Mouse (Mus musculus) heart, embryonic 16.5 days (tissue): Measurements from ENCODE around the gene Me1. TPM values are rescaled to one million over a fixed set of nuclear protein-coding genes. Genes with fewer than 3 reads are reported as not detected.

Experiments
- ATAC-seq: fragments of 200-750 bp; cut with Nextera tagmentation; replicated peaks from 2 replicates; pipeline ENCODE4 v1.8.0; 2017; ENCODE audit warnings: moderate number of reproducible peaks; ENCODE audit not compliant: insufficient read depth, low FRiP score; ENCODE audit errors: extremely low read depth
- H3K27ac ChIP-seq: fragments of 300-500 bp; sonication (generic); 2 replicates; pipeline ENCODE4 v1.5.1; 2014; ENCODE audit warnings: mild to moderate bottlenecking, low read length, control low read depth, moderate library complexity
- H3K27me3 ChIP-seq: fragments of 300-500 bp; sonication (generic); 2 replicates; pipeline ENCODE4 v1.6.1; 2014; ENCODE audit warnings: low read length, mixed read lengths; ENCODE audit not compliant: control insufficient read depth, insufficient read depth
- H3K36me3 ChIP-seq: fragments of 300-500 bp; sonication (generic); 2 replicates; pipeline ENCODE4 v1.6.1; 2014; ENCODE audit not compliant: control insufficient read depth, insufficient read depth
- H3K4me1 ChIP-seq: fragments of 300-500 bp; sonication (generic); 2 replicates; pipeline ENCODE4 v1.6.1; 2014; ENCODE audit warnings: low read length, mixed read lengths; ENCODE audit not compliant: control insufficient read depth, insufficient read depth
- H3K4me2 ChIP-seq: fragments of 300-500 bp; sonication (generic); 2 replicates; pipeline ENCODE4 v1.6.1; 2014; ENCODE audit warnings: low read depth, mild to moderate bottlenecking, control low read depth, low read length
- H3K4me3 ChIP-seq: fragments of 300-500 bp; sonication (generic); 2 replicates; pipeline ENCODE4 v1.5.1; 2014; ENCODE audit warnings: mild to moderate bottlenecking, control low read depth, low read length
- H3K9ac ChIP-seq: fragments of 300-500 bp; sonication (generic); 2 replicates; pipeline ENCODE4 v1.6.1; 2014; ENCODE audit warnings: low read length, control low read depth
- H3K9me3 ChIP-seq: fragments of 300-500 bp; sonication (generic); replicated peaks from 2 replicates; pipeline ENCODE4 v1.6.1; 2016; ENCODE audit warnings: low read length; ENCODE audit not compliant: control insufficient read depth
- WGBS: fragments of 180-500 bp; shearing (Covaris S2); extraction: QIAGEN DNeasy Blood & Tissue Kit; methylation state at CpG from one replicate; pipeline ENCODE4 v1.1.7; 2014; 5-methylcytosine and 5-hydroxymethylcytosine counted together
- polyA plus RNA-seq: library from polyadenylated mRNA; unstranded; fragments of >200 nt; fragmentation: Nextera tagmentation; extraction: Ambion mirVana; gene quantifications from 2 replicates; pipeline ENCODE4 v1.2.1, GENCODE M21; 2015

Gene Me1
- polyA plus RNA-seq, 1 experiment from 2014 or later: 19.6 TPM

DNA sequence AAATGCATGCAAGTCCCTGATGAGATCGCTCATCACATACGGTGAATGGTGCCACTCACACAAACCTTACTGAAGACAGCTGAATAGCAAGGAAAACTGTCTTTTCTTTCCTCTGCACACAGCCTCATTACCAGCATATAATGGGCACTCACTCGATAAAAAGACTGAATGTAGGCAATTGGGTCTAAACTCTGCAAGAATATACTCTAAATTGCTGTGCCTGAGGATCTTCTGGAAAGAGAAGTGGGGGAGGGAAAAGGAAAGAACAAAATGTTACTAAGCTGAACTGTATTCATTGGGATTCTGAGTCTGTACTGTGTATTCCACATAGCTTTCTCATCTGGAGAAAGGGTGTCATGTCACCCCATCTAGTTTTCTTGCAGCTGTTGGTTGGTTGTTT is 152.3 kb downstream of the Me1 start:
- Histone ChIP-seq H3K9ac (no peak overlapping the region), H3K4me2 (no peak overlapping the region), H3K36me3 (peaks cover 20% of the 10 kb centered on the region), H3K27ac (no peak overlapping the region), H3K4me3 (no peak overlapping the region), H3K4me1 (no peaks in the 10 kb centered on the region), H3K9me3 (no peaks in the 10 kb centered on the region), H3K27me3 (no peaks in the 10 kb centered on the region)
- 87% methylated on average over 3 of the region's 3 CpGs for WGBS
- no peak for ATAC-seq

DNA sequence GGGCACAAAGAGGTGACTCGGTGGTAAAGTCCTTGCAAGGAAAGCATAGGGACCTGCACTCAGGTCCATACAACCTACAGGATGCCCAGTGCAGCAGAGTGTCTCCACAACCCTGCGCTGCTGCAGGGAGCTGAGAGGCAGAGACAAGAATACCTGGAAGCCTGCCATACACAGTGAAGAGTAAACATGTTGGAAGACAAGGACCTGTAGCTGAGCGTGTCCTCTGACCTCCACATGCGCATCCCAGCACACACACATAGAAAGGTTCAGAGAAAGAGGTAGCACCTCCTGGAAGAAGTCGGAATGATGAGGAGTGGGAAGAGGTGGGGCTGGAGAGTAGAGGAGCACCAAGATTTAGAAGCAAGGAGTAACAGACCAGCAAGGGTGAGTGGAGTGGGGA is 161.7 kb downstream of the Me1 start:
- no peak overlapping the region for H3K4me3 ChIP-seq
- H3K4me1 ChIP-seq: no peaks in the 10 kb centered on the region
- no peak overlapping the region for H3K27ac ChIP-seq
- WGBS: 85% methylated on average over 5 of the region's 5 CpGs
- H3K9me3 ChIP-seq: no peaks in the 10 kb centered on the region
- H3K4me2 ChIP-seq: no peak overlapping the region
- H3K36me3 ChIP-seq: peaks cover 13% of the 10 kb centered on the region; the same call in 1 of the 2 replicates
- no peaks in the 10 kb centered on the region for H3K27me3 ChIP-seq
- H3K9ac ChIP-seq: no peak overlapping the region
- ATAC-seq: no peak

Other genes starting within 250 kb of the Me1 start
- 3.2 and 4.1 TPM in 2 replicates for gene Ube2cbp, start 231.0 kb downstream of the Me1 start, polyA plus RNA-seq
- gene Dop1a, start 228.8 kb downstream of the Me1 start, polyA plus RNA-seq: 10.2 and 11.9 TPM in 2 replicates
- 20.1 and 20.6 TPM in 2 replicates for gene Pgm3, start 124.1 kb downstream of the Me1 start, polyA plus RNA-seq
- 3.9 and 5.2 TPM in 2 replicates for gene Rwdd2a, start 124.0 kb downstream of the Me1 start, polyA plus RNA-seq
- gene Prss35, start 47.7 kb upstream of the Me1 start, polyA plus RNA-seq: 35.1 and 35.9 TPM in 2 replicates
- 89.1 and 93.3 TPM in 2 replicates for gene Snap91, start 184.7 kb upstream of the Me1 start, polyA plus RNA-seq